Mouse (Mus musculus) monocyte, adult 5-6 weeks (primary cell): ENCODE results near the gene Mmd2. TPM values are rescaled to one million over a fixed set of nuclear protein-coding genes. Genes with fewer than 3 reads are reported as not detected.

Experiments
- ATAC-seq: fragments of 153-309, 156-312 bp; replicated peaks from 2 replicates; pipeline ENCODE4 v1.8.0; 2017; ENCODE audit warnings: mild to moderate bottlenecking; ENCODE audit not compliant: low TSS enrichment, insufficient number of reproducible peaks, severe bottlenecking, poor library complexity, low FRiP score
- total RNA-seq: library from RNA; stranded (forward); fragments of 200-1000, 200-491, 200-594 nt; gene quantifications from 3 replicates; pipeline ENCODE4 v1.2.3, GENCODE M21; 2017

Mmd2 gene
- total RNA-seq, 1 experiment from 2014 or later, result not detected

- no peak for ATAC-seq
These were observed 52.7 kb downstream of the Mmd2 start for GRCm38 (mm10) chr5:142555866-142556265.

- peak; percentile 57 for ATAC-seq
These were observed 57.6 kb downstream of the Mmd2 start, which contains the start of gene Radil for GRCm38 (mm10) chr5:142550706-142551652. TSS of gene Radil (minus strand) at chr5:142551098.

- no peak for ATAC-seq
These were observed 58.5 kb downstream of the Mmd2 start for GRCm38 (mm10) chr5:142549961-142550705.

- no peak for ATAC-seq
These were observed 59.2 kb downstream of the Mmd2 start for GRCm38 (mm10) chr5:142549441-142549840.

GRCm38 (mm10) chr5:142547066-142547465 lies 61.5 kb downstream of the Mmd2 start:
- no peak for ATAC-seq

GRCm38 (mm10) chr5:142546344-142546743 lies 62.3 kb downstream of the Mmd2 start:
- no peak for ATAC-seq

- ATAC-seq, result no peak
These were observed 63.4 kb downstream of the Mmd2 start for GRCm38 (mm10) chr5:142545014-142545795.

- no peak for ATAC-seq
These were observed 71.3 kb downstream of the Mmd2 start for GRCm38 (mm10) chr5:142537286-142537685.

- ATAC-seq, result no peak
These were observed 73.2 kb downstream of the Mmd2 start for GRCm38 (mm10) chr5:142535388-142535787.

GRCm38 (mm10) chr5:142529915-142530314 lies 78.7 kb downstream of the Mmd2 start, which contains the start of gene Papolb:
TSS of gene Papolb (minus strand) at chr5:142530076.
- ATAC-seq, result no peak

GRCm38 (mm10) chr5:142524711-142525464 lies 83.7 kb downstream of the Mmd2 start:
- no peak for ATAC-seq

- ATAC-seq, result no peak
These were observed 87.3 kb downstream of the Mmd2 start for GRCm38 (mm10) chr5:142521195-142521866.

GRCm38 (mm10) chr5:142520360-142520759 lies 88.2 kb downstream of the Mmd2 start:
- ATAC-seq, result no peak

GRCm38 (mm10) chr5:142518973-142519372 lies 89.6 kb downstream of the Mmd2 start:
- ATAC-seq, result no peak
